Mouse (Mus musculus) ovary, postnatal 14 days (tissue): ENCODE data around the gene C87436.
"Not testable (repeated sequence)": the region's sequence is repeated elsewhere in the genome, so short reads cannot be mapped to it uniquely, and the experiment has no call there.

Experiments
- DNase-seq: peaks from one replicate; pipeline ENCODE4 v3.0.0; 2022; ENCODE audit warnings: low spot score

Gene C87436

DNA sequence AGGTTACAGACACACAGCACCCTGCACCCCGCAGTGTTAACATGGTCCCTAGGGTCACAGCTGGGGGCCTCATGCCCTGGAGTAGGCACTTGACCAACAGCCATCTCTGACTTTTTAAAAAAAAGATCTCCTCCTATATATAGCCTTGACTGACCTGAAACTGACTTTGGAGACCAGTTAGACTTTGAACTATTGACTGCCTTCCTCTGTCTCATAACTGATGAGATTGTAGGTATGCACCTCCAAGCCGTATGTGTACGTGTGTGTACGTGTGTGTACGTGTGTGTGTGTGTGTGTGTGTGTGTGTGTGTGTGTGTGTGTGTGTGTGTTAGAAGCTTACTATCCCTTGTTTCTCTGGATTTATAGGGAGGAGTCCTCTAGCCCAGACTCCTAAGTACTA is 43.7 kb downstream of the C87436 start:
- no peak for DNase-seq

DNA sequence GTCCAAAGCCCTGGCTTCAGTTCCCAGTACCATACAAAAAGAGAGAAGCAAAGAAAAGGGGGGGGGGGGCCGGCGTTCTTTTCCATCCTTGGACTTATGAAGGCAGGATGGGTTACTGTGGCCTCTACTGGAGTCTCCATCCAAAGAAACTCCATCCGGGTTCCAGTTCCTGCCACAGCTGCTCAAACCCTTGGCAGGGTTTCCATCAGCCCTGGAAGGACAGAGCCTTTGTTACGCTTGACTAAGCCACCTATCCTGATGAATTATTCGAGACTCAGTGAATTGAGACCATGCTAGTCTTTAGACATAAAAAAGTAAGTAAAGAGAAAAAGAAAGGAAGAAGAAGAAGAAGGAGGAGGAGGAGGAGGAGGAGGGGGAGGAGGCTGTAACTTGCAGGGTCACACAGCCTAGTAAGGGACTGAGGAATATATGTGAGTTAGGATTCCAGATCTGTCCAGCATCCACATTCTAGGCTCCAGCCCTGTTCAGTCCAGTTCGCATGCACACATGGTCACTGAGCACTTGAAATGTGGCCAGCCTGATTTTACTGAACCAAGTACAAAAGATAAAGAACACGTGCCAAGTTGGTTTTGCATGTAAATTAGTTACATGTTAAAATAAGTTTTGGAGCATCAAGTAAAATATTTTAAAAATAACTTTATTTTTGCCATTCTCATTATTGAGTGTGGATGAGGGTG is 47.9 kb downstream of the C87436 start:
- no peak for DNase-seq

DNA sequence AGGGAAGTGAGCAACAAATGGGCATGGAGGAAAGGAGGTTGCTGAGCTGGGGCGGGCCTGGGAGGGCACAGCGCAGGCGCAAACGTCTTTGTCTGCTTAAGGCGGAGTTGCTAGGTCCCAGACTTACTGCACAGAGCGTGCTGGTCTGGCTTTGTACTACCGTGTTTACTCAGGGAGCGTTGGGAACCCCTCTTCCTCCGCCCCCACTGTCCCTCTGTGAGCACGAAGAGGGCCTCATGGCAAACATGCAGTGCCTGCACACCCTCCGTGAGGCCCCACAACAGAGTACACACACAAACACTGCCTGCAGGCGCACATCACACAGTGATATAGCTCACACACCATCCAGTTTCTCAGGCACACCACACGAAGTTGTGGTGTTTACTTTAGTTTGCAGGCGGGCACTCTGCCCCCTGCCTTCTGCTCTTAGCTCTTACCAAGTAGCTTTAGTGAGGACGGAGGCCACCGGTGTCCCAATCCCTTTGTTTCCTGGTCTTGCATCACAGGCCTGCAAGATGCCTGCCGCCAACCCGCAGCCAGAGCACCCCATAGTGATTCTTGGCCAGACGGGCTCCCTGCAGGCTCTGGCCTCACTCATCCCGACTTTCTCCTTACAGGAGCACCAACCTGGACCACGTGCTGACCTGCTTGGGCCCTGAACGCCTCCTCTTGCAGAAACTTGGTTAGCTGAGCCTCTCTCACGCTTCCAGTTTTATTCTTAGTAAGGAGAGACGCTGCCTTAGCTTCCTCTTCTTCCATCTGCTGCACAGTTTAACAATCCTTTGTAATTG is 49.4 kb downstream of the C87436 start:
- DNase-seq = peak; percentile 68

DNA sequence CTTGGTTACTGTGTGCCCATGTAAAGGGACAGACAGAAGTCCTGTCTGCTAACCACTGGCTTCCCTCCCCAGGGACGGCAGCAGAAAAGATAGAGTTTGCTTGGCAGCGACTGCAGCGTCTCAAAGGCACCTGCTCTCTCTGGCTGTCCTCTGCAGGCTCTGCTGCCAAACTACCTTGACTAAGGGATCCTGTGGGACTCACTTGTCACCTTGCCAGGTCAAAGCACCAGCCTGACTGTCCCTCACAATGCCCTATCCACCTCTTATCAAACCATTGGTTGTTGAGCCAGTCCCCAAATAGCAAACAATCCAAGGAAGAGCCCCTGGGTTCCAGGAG is 49.9 kb downstream of the C87436 start:
- no peak for DNase-seq

DNA sequence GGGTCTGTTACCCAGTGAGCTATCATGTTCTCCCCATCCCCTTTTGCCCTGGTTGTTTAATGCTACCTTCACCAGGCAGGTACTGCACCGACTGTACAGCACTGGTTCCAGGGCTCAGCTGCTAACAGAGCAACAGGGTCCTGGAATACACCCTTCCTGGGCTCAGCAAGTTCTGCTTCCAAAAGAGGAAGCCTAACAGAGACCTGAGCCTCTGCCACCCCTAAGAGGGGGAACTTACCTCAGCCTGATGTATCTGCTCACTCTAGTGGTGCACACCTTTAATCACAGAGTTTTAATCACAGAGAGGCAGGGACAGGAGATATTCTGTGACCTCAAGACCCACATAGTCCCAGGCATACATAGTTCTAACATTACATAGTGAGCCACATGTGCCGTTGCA is 51.8 kb downstream of the C87436 start:
- DNase-seq = no peak

DNA sequence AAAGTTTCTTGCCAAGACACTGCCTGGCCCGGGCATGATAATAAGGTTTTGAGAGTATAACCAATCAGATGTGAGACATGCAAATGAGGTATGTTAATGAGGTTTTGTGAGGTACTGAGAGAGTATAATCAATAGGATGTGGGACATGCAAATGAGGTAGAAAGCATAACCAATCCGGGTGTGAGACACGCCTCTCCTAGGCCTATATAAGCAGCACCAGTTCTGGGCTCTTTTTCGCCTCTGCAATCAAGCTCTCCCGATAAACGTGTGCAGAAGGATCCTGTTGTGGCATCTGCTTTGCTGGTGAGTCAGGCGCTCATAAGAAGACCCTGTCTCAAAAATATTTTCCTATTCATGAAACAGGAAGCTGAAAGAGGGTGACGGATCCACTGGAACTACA is 52.2 kb downstream of the C87436 start:
- not testable (repeated sequence) for DNase-seq

DNA sequence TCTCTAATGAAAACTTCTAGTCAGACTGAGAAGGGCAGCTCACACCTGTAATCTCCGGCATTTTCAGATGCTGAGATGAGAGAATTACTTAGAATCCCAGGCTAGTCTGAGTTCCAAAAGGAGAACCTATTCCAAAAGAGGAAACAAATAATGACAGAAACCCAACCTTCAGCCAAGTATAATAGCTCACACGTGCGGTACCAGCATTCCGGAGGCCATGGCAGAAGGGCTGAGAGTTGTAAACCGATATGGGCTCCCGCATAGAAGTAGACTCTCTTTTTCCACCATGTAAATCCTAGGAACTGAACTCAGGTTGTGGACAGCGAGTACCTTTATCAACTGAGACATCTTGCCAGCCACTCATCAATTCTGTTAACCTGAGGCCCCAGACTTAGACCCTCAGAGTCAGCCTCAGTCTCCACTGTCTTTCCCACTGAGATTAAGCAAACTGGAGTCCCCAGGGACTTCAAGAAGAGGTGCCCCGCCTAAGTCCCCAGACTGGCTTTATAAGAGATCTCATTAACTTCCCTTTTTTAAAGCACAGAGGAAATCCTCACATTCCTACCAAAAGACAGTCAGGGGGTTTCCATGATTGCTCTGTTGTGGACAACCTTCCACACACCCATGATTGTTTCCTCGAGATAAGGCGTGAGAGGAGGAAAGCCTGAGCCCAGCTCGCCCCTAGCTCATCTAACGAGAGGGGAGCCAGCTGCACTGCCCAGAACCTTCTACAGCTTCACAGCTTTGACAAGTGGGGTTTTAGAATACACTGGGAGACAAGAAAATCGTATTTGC is 55.5 kb downstream of the C87436 start:
- no peak for DNase-seq

DNA sequence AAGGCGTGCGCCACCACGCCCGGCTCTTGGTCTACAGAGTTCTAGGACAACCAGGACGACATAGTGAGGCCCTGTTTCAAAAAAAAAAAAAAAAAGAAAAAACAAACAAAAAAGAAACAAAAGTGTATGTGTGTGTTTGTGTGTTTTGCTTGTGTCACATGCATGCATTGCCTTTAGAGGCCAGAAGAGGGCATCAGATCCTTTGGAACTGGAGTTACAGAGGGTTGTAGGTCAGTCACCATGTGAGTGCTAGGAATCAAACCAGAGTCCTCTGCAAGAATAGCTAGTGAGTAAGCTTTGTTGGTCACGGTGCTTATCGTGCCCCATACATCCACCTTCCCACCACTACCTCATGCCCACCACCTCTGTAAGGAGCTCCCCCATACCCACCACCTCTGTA is 56.6 kb downstream of the C87436 start:
- DNase-seq = no peak

DNA sequence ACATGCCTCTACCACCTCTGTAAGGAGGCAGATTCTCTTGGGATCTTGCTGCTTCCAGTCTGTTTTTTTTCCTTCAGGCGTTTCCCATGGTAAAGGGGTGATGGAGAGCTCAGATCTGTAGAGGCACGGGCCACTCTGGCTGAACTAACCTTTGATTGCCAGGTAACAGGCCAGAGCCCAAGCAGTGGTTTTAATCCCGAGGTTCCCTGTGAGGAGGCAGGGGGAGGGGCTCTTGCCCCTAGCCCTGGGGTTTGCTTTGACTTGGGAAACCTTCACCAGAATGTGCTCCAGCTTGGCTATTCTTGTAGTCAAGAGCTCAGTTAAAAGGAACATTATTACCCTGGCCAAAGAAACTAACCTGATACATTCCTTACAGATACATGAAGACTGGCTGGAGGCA is 57.5 kb downstream of the C87436 start:
- no peak for DNase-seq

DNA sequence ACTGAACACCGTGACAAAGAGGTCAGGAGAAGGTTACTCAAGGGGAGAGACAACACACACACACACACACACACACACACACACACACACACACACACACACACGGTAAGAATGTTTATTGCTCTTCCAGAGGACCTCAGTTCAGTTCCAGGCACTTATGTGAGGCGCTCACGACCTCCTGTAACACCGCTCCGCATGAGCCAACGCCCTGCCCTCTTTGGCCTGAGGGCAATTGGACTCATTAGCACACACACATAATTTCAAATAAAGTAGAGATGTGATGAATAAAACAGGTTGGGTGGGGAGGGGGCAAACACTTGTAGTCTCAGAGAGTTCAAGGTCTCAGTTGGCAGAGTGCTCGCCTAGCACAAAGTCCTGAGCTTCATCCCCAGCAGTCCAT is 58.0 kb downstream of the C87436 start:
- DNase-seq = no peak

DNA sequence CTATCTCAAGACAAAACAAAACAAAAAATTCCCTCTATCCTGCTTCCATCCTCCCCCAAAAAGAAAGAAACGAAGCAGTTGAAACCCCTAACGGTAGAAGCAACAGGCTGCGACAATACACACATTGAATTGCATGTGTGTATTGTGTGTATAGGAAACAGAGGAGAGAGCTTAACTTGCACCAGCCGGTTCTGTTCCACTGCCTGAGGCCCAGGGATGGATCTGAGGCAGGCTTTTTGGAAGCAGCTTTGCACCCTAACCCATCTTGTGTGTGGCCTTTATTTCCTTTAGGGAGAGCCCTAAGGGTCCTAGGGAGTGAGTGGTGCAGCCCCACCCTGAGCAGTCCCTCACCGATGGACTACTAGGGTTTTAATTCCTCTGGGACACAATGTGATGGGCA is 58.4 kb downstream of the C87436 start:
- no peak for DNase-seq

DNA sequence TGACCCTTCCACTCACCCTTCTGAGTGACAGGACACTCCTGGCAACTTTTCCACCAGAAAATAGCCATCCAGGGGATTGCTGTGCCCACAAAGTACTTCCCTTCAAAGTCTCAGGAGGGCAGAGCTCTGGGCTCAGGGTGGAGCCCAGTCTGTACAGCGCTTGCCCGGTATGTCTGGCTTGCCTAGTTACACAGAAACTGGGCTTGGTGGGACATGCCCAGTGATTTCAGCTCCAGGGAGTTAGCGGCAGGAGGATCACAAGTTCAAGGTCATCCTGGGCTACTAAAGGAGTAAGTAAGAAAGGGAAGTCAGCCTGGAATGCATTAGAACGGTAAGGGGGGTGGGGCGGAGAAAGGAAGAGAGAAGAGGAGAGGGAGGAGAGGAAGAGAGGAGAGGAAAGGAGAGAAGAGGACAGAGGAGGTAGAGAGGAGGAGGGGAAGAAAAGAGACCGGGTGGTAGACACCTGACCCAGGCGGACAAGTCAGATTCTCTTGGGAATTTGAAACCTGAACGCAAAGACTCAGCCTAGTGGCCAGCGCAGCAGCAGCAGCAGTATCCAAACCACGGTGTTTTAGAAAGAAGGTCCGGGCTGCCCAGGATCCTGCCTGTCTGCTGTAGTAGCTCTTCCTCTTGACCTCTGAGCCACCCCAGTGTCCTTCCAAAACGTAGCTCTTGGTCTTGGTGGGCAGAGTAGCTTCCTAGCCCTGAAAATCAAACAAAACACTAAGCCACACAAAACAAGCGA is 59.1 kb downstream of the C87436 start:
- no peak for DNase-seq

DNA sequence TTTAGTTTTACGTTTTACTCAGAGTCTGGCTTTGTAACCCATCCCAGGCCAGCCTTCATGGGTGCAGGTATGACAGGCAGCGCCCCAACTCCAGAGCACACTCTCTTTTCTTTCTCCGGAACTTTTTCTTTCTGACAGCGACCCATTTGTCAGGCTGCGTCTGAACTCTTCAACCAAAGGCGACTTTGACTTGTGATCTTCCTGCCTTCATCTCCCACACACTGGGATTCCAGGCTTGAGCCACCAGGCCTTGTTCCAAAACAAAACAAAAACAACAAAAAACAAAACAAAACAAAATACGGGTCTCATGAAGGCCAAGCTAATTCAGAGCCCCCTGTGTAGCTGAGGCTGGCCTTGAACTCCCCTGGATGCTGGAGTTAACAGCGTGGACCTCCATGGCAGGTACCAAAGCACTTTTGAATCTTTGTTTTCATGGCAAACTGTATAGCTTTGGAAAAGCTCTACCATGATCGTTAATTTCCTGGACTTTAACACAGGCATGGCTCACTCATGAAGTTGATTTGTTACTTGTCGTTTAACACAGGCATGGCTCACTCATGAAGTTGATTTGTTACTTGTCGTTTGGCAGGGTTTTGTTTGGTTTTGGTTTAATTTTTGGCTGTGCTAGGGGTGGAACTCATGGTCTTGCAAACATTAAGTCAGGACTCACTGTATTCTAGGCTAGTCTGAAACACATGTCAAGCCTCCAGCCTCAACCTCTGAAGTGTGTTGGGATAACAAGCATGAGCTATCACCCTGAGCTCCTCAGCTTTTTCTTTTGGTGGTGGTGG is 60.0 kb downstream of the C87436 start:
- DNase-seq = no peak

DNA sequence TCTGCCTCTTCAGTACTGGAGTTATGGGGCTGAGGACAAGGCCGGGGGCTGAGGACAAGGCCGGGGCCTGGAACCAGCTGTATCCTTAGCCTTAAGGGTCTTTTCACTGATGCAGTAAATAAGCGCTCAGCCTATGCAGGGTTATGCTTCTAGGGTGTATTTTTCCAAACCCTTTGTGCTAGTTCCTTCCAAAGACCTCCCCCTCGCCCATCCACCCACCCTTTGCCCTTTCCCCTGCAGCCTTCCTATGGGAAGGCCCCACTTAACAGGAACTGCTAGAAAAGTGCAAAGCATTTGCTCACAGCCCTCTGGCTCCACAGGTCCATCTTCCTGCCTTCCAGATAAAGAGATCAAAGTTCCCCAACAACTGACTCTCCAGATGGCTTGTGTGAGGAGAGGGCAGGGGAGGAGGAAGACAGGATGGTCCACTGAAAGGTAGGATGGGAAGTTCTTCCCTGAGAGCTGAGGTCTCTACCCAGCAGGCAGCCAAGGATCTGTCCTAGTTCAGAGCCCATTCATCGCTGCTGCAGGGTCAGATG is 61.5 kb downstream of the C87436 start:
- DNase-seq = no peak

DNA sequence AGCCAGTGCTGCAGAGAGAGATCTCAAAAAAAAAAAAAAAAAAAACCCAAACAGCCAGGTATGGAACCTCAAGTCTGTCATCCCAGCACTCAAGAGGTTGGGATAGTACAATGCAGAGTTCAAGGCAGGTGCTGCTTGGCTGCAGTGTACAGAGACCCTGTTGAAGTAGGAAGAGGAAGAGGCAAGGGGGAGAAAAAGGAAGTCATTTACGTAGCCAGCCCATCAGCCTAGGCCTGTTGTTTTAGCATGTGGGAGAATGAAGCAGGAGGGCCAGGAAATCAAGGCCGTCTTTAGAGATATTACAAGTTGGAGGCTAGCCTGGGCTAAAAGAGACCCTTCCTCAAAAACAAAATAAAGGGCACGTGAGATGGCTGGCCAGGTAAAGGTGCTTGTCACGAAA is 65.3 kb downstream of the C87436 start:
- DNase-seq = no peak

DNA sequence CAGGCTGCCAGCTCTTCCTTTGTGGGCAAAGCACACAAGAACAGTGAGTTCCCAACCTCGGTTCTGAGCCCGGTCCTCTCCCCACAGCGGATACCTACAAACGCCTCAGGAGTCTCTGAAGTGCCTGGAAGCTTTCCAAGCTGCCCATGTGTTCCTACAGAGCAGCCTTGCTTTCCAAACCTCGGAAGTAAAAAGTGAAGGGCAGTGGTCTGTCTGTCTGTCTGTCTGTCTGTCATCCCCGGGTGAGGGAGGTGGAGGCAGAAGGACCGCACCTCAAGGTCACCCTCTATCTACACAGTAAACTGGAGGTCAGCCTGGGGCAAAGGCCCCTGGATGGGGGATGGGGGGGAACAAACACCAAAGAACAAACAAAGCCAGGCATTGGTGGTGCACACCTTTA is 67.5 kb downstream of the C87436 start:
- DNase-seq = no peak

DNA sequence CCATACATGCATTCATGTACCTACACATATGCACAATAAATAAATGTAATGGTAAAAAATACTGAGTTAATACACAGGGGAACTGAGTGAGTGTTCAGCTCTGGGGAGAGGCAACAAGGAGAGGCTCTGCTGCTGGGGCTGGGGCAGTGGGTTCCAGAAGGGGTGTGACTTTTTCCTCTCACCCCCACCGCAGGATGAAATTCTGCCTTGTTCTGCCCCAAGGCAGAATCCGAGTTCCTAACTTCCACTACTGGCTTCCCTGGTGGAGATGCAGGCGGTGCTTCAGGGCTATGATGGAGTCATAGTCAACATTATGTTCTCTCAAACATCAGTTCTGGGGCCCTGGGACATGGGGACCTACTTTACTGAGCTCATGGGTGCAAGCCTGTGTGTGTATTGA is 68.1 kb downstream of the C87436 start:
- no peak for DNase-seq

DNA sequence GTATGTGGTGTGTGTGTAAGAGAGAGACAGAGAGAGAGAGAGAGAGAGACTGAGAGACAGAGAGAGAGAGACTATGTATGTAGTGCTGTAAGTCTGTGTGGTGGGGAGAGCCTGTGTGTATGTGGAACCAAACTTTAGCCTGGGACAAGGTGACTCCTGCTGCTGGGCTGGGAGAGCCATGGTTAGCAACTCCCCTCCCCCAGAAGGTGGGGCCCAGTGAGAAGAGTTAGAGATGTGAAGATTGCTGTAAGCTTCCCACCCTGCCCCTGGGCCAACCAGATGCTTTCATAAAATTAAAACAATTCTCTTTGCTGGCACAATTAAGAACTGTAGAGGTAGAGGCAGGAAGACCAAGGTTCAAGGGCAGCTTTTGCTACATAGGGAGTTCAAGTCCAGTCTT is 68.9 kb downstream of the C87436 start:
- no peak for DNase-seq

DNA sequence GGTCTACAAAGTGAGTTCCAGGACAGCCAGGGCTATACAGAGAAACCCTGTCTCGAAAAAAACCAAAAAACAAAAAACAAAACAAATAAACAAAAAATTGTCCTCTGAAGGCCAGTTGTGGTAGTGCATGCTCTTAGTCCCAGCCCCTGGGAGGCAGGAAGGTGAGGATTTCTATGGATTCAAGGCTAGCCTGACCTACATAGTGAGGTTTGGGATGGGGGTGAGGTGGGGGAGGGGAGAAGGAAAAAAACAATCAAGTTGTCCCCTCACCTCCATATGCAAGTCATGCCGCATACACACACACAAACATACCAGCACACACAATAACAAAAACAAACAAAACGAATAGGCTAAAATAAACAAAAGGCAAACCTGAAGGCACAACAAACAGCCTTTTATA is 70.6 kb downstream of the C87436 start:
- no peak for DNase-seq

DNA sequence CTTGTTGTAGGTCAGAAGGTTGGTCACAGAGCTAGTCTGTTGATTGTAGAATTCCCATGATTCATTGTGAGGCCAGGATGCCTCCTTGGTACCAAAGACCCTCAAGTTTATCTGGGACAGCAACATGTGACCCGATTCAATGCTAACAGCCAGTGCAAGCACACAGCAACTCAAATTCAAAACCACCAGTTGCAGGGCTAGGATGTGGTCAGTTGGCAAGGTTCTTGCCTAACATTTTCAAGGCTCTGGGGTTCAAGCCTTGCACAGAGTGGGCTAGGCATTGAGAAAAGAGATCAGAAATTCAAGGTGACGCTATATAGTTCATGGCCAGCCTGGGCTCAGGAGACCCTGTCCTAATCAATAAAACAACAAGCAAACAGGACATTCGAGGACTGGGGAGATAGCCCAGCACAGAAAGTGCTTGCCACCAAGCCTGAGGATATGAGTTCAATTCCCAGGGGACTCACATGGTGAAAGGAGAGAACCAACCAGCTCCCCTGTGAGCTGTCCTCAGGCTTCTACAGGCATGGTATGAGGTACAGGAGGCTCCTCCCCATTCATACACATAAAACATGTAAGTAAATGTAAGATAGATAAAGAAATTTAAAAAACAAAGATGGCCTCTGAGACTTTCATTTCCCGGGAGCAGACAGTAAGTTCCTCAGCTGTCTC is 71.2 kb downstream of the C87436 start:
- DNase-seq = no peak

DNA sequence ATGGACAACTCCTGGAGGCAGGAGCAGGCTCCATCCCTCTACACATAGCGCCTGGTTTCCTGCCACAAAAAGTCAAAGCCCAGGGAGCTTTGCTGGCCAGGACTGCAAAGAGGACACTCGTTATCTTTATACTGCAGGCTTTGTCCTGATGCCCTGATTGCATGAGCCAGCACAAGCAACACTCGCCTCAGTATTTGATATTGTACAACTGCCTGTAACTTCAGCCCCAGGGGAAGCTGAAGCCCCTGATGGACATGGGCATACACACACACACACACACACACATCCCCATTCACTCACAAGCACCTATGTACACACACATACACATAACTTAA is 71.7 kb downstream of the C87436 start:
- no peak for DNase-seq
